Mouse (Mus musculus) left cerebral cortex, adult 2 months (tissue): Measurements from ENCODE around the gene Nmb. TPM values are rescaled to one million over a fixed set of nuclear protein-coding genes. Genes with fewer than 3 reads are reported as not detected.

ENCODE experiments used
- DNase-seq, 2 experiments: peaks; one replicate each; pipeline ENCODE4 v3.0.0; 2021 to 2022; ENCODE audit warnings: low spot score in 2 of 2, mixed read lengths in 1 of 2; ENCODE audit errors: extremely low spot score in 1 of 2
- H3K27ac ChIP-seq: fragments of 200-600 bp; 2 replicates; pipeline ENCODE4 v1.8.1; 2022
- H3K4me3 ChIP-seq: fragments of 200-600 bp; 2 replicates; pipeline ENCODE4 v1.8.1; 2022
- CTCF ChIP-seq: fragments of 200-600 bp; IDR thresholded peaks from 2 replicates; pipeline ENCODE4 v1.8.1; 2022; ENCODE audit warnings: antibody characterized with exemption, mild to moderate bottlenecking, moderate library complexity
- intact Hi-C: fragments of 180-260 bp; cut with DNase I; formaldehyde crosslinking; loops from one replicate; pipeline ENCODE4 v1.15.1; 2025
- total RNA-seq, 2 experiments: library from RNA; stranded (reverse); gene quantifications; 2 replicates each; pipeline ENCODE4 v1.2.3; 2021

Gene Nmb
- total RNA-seq, 2 experiments from 2014 or later, result 4.5 to 6.7 TPM

- TF ChIP-seq CTCF, result no peak
- intact Hi-C loops, result no loop called here
Measured at GRCm38 (mm10) chr7:80873038-80873437, 31.8 kb downstream of the Nmb start.

GRCm38 (mm10) chr7:80868686-80869085, 36.2 kb downstream of the Nmb start:
- no peak for TF ChIP-seq CTCF
- intact Hi-C loops, result no loop called here
- no peak for DNase-seq

More at GRCm38 (mm10) chr7:80873038-80873437, 31.8 kb downstream of the Nmb start:
- H3K27ac ChIP-seq, result no peak overlapping the region
- H3K4me3 ChIP-seq, result no peak overlapping the region
- no peak for DNase-seq

GRCm38 (mm10) chr7:80866514-80867147, 38.2 kb downstream of the Nmb start:
- intact Hi-C loops, result no loop called here
- TF ChIP-seq CTCF, result no peak

More at GRCm38 (mm10) chr7:80868686-80869085, 36.2 kb downstream of the Nmb start:
- Histone ChIP-seq H3K4me3 (no peak overlapping the region), H3K27ac (no peak overlapping the region)

GRCm38 (mm10) chr7:80865521-80865920, 39.4 kb downstream of the Nmb start:
- no peak for DNase-seq
- no peak for TF ChIP-seq CTCF
- H3K27ac ChIP-seq, result no peak overlapping the region
- intact Hi-C loops, result no loop called here
- no peak overlapping the region for H3K4me3 ChIP-seq

More at GRCm38 (mm10) chr7:80866514-80867147, 38.2 kb downstream of the Nmb start:
- no peak overlapping the region for H3K4me3 ChIP-seq
- no peak for DNase-seq
- H3K27ac ChIP-seq, result no peak overlapping the region

GRCm38 (mm10) chr7:80864831-80865230, 40.0 kb downstream of the Nmb start:
- TF ChIP-seq CTCF, result no peak
- DNase-seq, result no peak
- peak overlapping the region; percentile 79; the same call in 1 of the 2 replicates for H3K27ac ChIP-seq
- intact Hi-C loops, result no loop called here
- H3K4me3 ChIP-seq, result no peak overlapping the region

GRCm38 (mm10) chr7:80864151-80864550, 40.7 kb downstream of the Nmb start:
- TF ChIP-seq CTCF, result no peak
- H3K4me3 ChIP-seq, result peak overlapping the region; percentile 25; the same call in 1 of the 2 replicates
- H3K27ac ChIP-seq, result peak overlapping the region; percentile 79
- intact Hi-C loops, result no loop called here
- no peak for DNase-seq

GRCm38 (mm10) chr7:80863520-80863919, 41.4 kb downstream of the Nmb start:
- TF ChIP-seq CTCF, result no peak
- H3K27ac ChIP-seq, result peak overlapping the region; percentile 79
- DNase-seq, result peak in 1 of 2 experiments; percentile 36
- H3K4me3 ChIP-seq, result peak overlapping the region; percentile 27
- intact Hi-C loops, result no loop called here

GRCm38 (mm10) chr7:80862475-80862874, 42.4 kb downstream of the Nmb start:
- H3K4me3 ChIP-seq, result no peak overlapping the region
- TF ChIP-seq CTCF, result no peak
- intact Hi-C loops, result no loop called here

GRCm38 (mm10) chr7:80860729-80861274, 44.1 kb downstream of the Nmb start, which contains the start of gene Zscan2:
Zscan2 (plus strand) TSS chr7:80860920.
- Histone ChIP-seq H3K27ac (peak within 1 kb of the TSS; percentile 94), H3K4me3 (peak within 1 kb of the TSS; percentile 92)
- DNase-seq, result peak; percentile 83 to 89
- TF ChIP-seq CTCF, result no peak
- intact Hi-C loops, result loop anchor here (2.0 kb wide), 1 partner anchor 40 kb away; the partner anchor contains the start of gene Wdr73

More at GRCm38 (mm10) chr7:80862475-80862874, 42.4 kb downstream of the Nmb start:
- H3K27ac ChIP-seq, result no peak overlapping the region
- DNase-seq, result no peak

GRCm38 (mm10) chr7:80860227-80860626, 44.6 kb downstream of the Nmb start:
- Histone ChIP-seq H3K4me3 (peak overlapping the region; percentile 92), H3K27ac (peak overlapping the region; percentile 16; the same call in 1 of the 2 replicates)
- intact Hi-C loops, result loop anchor here (2.0 kb wide), 1 partner anchor 41 kb away; the partner anchor contains the start of gene Wdr73
- no peak for DNase-seq
- no peak for TF ChIP-seq CTCF

GRCm38 (mm10) chr7:80857181-80857580, 47.7 kb downstream of the Nmb start:
- intact Hi-C loops, result loop anchor here (1.0 to 5.0 kb wide), 2 partner anchors 205 to 298 kb away; no protein-coding TSS in a partner anchor
- H3K4me3 ChIP-seq, result no peak overlapping the region
- no peak overlapping the region for H3K27ac ChIP-seq
- peak; percentile 93 for TF ChIP-seq CTCF
- peak; percentile 69 to 77 for DNase-seq

- intact Hi-C loops, result loop anchor here (5.0 kb wide), 1 partner anchor 207 kb away; no protein-coding TSS in a partner anchor
- no peak for TF ChIP-seq CTCF
Measured at GRCm38 (mm10) chr7:80855316-80855715, 49.6 kb downstream of the Nmb start.

More at GRCm38 (mm10) chr7:80855316-80855715, 49.6 kb downstream of the Nmb start:
- no peak overlapping the region for H3K27ac ChIP-seq
- no peak for DNase-seq
- H3K4me3 ChIP-seq, result no peak overlapping the region
